Mouse (Mus musculus): Measurements from ENCODE around the gene Stpg3.

Gene Stpg3

GRCm38 (mm10) chr2:25179566-25180217, 34.7 kb downstream of the Stpg3 start:
- DNase-seq (ENCODE audit: low spot score) = no peak

- DNase-seq (ENCODE audit: low spot score) = no peak
These were observed 36.0 kb downstream of the Stpg3 start for GRCm38 (mm10) chr2:25178285-25178972.

GRCm38 (mm10) chr2:25177685-25178084, 36.8 kb downstream of the Stpg3 start:
- no peak for DNase-seq (ENCODE audit: low spot score)

- no peak for DNase-seq (ENCODE audit: low spot score)
These were observed 37.4 kb downstream of the Stpg3 start for GRCm38 (mm10) chr2:25177076-25177475.

GRCm38 (mm10) chr2:25176573-25176972, 37.9 kb downstream of the Stpg3 start:
- DNase-seq (ENCODE audit: low spot score) = no peak

GRCm38 (mm10) chr2:25175690-25176078, 38.8 kb downstream of the Stpg3 start:
- DNase-seq (ENCODE audit: low spot score) = no peak

- DNase-seq (ENCODE audit: low spot score) = no peak
These were observed 39.4 kb downstream of the Stpg3 start for GRCm38 (mm10) chr2:25174866-25175689.

GRCm38 (mm10) chr2:25173821-25174220, 40.6 kb downstream of the Stpg3 start:
- DNase-seq (ENCODE audit: low spot score) = no peak

GRCm38 (mm10) chr2:25172629-25173028, 41.8 kb downstream of the Stpg3 start:
- DNase-seq (ENCODE audit: low spot score) = no peak

GRCm38 (mm10) chr2:25171769-25172153, 42.7 kb downstream of the Stpg3 start:
- no peak for DNase-seq (ENCODE audit: low spot score)

GRCm38 (mm10) chr2:25171101-25171768, 43.2 kb downstream of the Stpg3 start:
- DNase-seq (ENCODE audit: low spot score) = no peak

- no peak for DNase-seq (ENCODE audit: low spot score)
These were observed 43.9 kb downstream of the Stpg3 start for GRCm38 (mm10) chr2:25170326-25171100.

- DNase-seq (ENCODE audit: low spot score) = no peak
These were observed 44.7 kb downstream of the Stpg3 start for GRCm38 (mm10) chr2:25169778-25170177.

GRCm38 (mm10) chr2:25168665-25168978, 45.8 kb downstream of the Stpg3 start:
- no peak for DNase-seq (ENCODE audit: low spot score)

- DNase-seq (ENCODE audit: low spot score) = no peak
These were observed 46.3 kb downstream of the Stpg3 start for GRCm38 (mm10) chr2:25167919-25168664.

- no peak for DNase-seq (ENCODE audit: low spot score)
These were observed 47.0 kb downstream of the Stpg3 start for GRCm38 (mm10) chr2:25167481-25167880.

Measured in layer of hippocampus, adult 9-10 months (tissue).